8 mouse cellular contexts compared by ENCODE assay signal in genomic region chr4:116555413-116556300, GRCm38 (mm10). TPM values are rescaled to one million over a fixed set of nuclear protein-coding genes. Genes with fewer than 3 reads are reported as not detected.
DNase-seq lines count a peak whose midpoint lies in the region; ATAC-seq and TF ChIP-seq lines count a peak whose summit lies in the region.

Tmem69 (minus strand) TSS chr4:116555936.

- peak within 1 kb of the TSS; percentile 100 for H3K4me3 ChIP-seq in bone marrow, adult 2 months (replicated peaks; ENCODE audit: control insufficient read depth, low read depth, low read length)
- H3K4me3 ChIP-seq in embryonic facial prominence, embryonic 15.5 days (replicated peaks), result peak within 1 kb of the TSS; percentile 76
- peak within 1 kb of the TSS; percentile 87 for H3K4me3 ChIP-seq in heart, embryonic 10.5 days
- H3K4me3 ChIP-seq in kidney, embryonic 15.5 days (replicated peaks), result peak within 1 kb of the TSS; percentile 68

- peak within 1 kb of the TSS; percentile 98 for H3K27ac ChIP-seq in bone marrow, adult 2 months (ENCODE audit: control insufficient read depth, insufficient read depth, low read depth, low read length, poor library complexity)
- H3K27ac ChIP-seq in embryonic facial prominence, embryonic 15.5 days (replicated peaks), result peak within 1 kb of the TSS; percentile 98
- H3K27ac ChIP-seq in heart, embryonic 10.5 days, result peak within 1 kb of the TSS; percentile 95
- peak within 1 kb of the TSS; percentile 97 for H3K27ac ChIP-seq in kidney, embryonic 15.5 days

- peak; percentile 91 for DNase-seq in A20 (ENCODE audit: low read depth, low spot score)
- peak; percentile 88 for DNase-seq in heart, embryonic 10.5 days (ENCODE audit: low spot score)
- peak; percentile 80 for DNase-seq in liver
- DNase-seq in spleen, postnatal 4 days (ENCODE audit: low spot score in 2 of 2), result peak; percentile 79 to 84

- no peak for TF ChIP-seq POLR2A in bone marrow, adult 2 months (IDR thresholded peaks at IDR 0.05; ENCODE audit: borderline replicate concordance, control insufficient read depth, low read depth, low read length)

- H3K9ac ChIP-seq in embryonic facial prominence, embryonic 15.5 days, result peak within 1 kb of the TSS; percentile 69
- H3K9ac ChIP-seq in kidney, embryonic 15.5 days, result peak within 1 kb of the TSS; percentile 77

- H3K4me2 ChIP-seq in embryonic facial prominence, embryonic 15.5 days (replicated peaks), result peak within 1 kb of the TSS; percentile 89
- H3K4me2 ChIP-seq in kidney, embryonic 15.5 days, result peak within 1 kb of the TSS; percentile 70

- WGBS in bone marrow, adult 2 months, result 2% methylated on average over 23 of the region's 23 CpGs
- WGBS in embryonic facial prominence, embryonic 15.5 days, result 2% methylated on average over 23 of the region's 23 CpGs
- WGBS in heart, embryonic 10.5 days, result 4% methylated on average over 23 of the region's 23 CpGs
- WGBS in kidney, embryonic 15.5 days, result 2% methylated on average over 23 of the region's 23 CpGs

- no peak for ATAC-seq in embryonic facial prominence, embryonic 15.5 days (ENCODE audit: insufficient number of reproducible peaks, low FRiP score, low TSS enrichment, low read depth)
- no peak for ATAC-seq in kidney, embryonic 15.5 days (replicated peaks; ENCODE audit: low FRiP score)
- ATAC-seq in monocyte, adult 5-6 weeks (replicated peaks; ENCODE audit: insufficient number of reproducible peaks, low FRiP score, low TSS enrichment, poor library complexity, severe bottlenecking), result peak; percentile 19

- no peaks in the 10 kb centered on the region for H3K27me3 ChIP-seq in embryonic facial prominence, embryonic 15.5 days
- no peaks in the 10 kb centered on the region for H3K27me3 ChIP-seq in heart, embryonic 10.5 days (ENCODE audit: insufficient read depth, poor library complexity, severe bottlenecking)
- no peaks in the 10 kb centered on the region for H3K27me3 ChIP-seq in kidney, embryonic 15.5 days

- no peaks in the 10 kb centered on the region for H3K9me3 ChIP-seq in embryonic facial prominence, embryonic 15.5 days (replicated peaks)
- no peaks in the 10 kb centered on the region for H3K9me3 ChIP-seq in heart, embryonic 10.5 days
- H3K9me3 ChIP-seq in kidney, embryonic 15.5 days (replicated peaks), result no peaks in the 10 kb centered on the region

- peaks cover 15% of the 10 kb centered on the region for H3K36me3 ChIP-seq in embryonic facial prominence, embryonic 15.5 days
- peaks cover 19% of the 10 kb centered on the region for H3K36me3 ChIP-seq in heart, embryonic 10.5 days
- peaks cover 21% of the 10 kb centered on the region for H3K36me3 ChIP-seq in kidney, embryonic 15.5 days

- no peak for TF ChIP-seq CTCF in bone marrow, adult 2 months (IDR thresholded peaks at IDR 0.05; ENCODE audit: control insufficient read depth, insufficient read depth, low read length)

- no peaks in the 10 kb centered on the region; the same call in 1 of the 2 replicates for H3K4me1 ChIP-seq in bone marrow, adult 2 months (ENCODE audit: control insufficient read depth, insufficient read depth, low read length)
- H3K4me1 ChIP-seq in embryonic facial prominence, embryonic 15.5 days, result no peaks in the 10 kb centered on the region
- peaks cover 9% of the 10 kb centered on the region; the same call in 1 of the 2 replicates for H3K4me1 ChIP-seq in heart, embryonic 10.5 days
- H3K4me1 ChIP-seq in kidney, embryonic 15.5 days, result peaks cover 12% of the 10 kb centered on the region; the same call in 1 of the 2 replicates

RNA-seq across cellular contexts. Expression of gene Tmem69, which starts in this region (rescaled TPM):
- 49.3 and 137 TPM in 2 replicates for polyA plus RNA-seq in bone marrow, adult 2 months (2011; ENCODE audit: insufficient read depth, insufficient read length, low replicate concordance, missing spikeins)
- polyA plus RNA-seq in embryonic facial prominence, embryonic 15.5 days (2015; fragmentation: Nextera tagmentation; extraction: Ambion mirVana), result 20.9 and 22.5 TPM in 2 replicates
- polyA plus RNA-seq in heart, embryonic 10.5 days (2016; fragmentation: Nextera tagmentation; extraction: Ambion mirVana), result 23.8 and 24.5 TPM in 2 replicates
- polyA plus RNA-seq in kidney, embryonic 15.5 days (2015; fragmentation: Nextera tagmentation; extraction: Ambion mirVana), result 27.4 and 27.5 TPM in 2 replicates
- total RNA-seq in monocyte, adult 5-6 weeks (2017), result 3.7 to 7.1 TPM (median 5.7 TPM) in 3 replicates
